Mouse (Mus musculus) naive thymus-derived CD4-positive, alpha-beta T cell, adult 2 months (primary cell): ENCODE measurements around the gene Ubr2.

Experiments
- DNase-seq: peaks from one replicate; pipeline ENCODE4 v3.0.0-alpha.2; 2011; ENCODE audit warnings: low read depth

The Ubr2 gene

GRCm38 (mm10) chr17:46880322-46880721 is 130.0 kb downstream of the Ubr2 start:
- no peak for DNase-seq

GRCm38 (mm10) chr17:46879841-46880311 is 130.5 kb downstream of the Ubr2 start:
- DNase-seq, result no peak
